Mouse (Mus musculus): Measurements from ENCODE around the gene Gm11236. TPM values are rescaled to one million over a fixed set of nuclear protein-coding genes. Genes with fewer than 3 reads are reported as not detected.
A peak's percentile ranks its signal among the peaks of the same experiment; 100 is the strongest.
"Not testable (repeated sequence)": the region's sequence is repeated elsewhere in the genome, so short reads cannot be mapped to it uniquely, and the experiment has no call there.

The Gm11236 gene
- not detected for total RNA-seq (2021)
- long read RNA-seq, experiment 1, result 0 reads
- long read RNA-seq, experiment 2, result 0 reads

DNA sequence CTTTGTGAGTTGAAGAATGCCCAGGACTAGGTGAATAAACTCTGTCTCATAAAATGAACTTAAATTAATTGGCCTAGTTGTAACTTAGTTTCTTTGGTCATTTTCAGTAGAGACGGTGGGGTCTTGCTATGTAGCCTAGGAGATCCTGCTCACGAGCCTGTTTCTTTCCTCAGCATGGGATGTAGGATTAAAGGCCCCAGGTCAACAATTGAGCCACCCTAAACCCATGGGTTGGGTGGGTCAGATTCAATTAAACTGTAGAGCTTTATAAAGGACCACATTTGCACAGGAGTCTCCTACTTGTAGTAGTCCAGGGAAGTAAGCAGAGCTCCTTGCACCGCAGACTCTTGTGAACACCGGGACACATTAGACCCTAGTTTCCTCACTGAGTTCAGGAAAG is at the start of gene Gm11236:
TSS of gene Gm11236 (plus strand) at position 301 of the 400 bp plus-strand sequence.
- H3K27ac ChIP-seq; DNase-seq; H3K4me3 ChIP-seq; intact Hi-C loops (cut with DNase I): not testable (repeated sequence)

DNA sequence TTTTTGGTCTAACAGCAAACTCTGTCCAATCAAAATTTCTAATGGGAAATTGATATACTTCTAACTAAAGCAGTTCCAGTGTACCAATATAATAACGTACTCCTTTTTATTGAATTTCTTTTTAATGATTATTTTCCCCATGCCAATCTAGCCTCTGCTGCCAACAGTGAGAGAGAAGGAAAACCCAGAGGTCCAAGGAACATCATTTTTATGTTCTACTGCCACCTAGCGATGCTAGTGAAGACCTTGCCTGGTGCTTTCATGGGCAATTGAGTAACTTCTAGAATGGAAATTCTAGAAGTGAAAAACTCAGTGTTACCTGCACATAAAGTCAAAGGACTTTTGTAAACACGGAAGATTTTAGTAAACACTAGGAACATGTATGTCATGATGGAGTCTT is 38.7 kb upstream of the Gm11236 start:
- no peak for DNase-seq
- Histone ChIP-seq H3K4me3 (no peak overlapping the region), H3K27ac (no peak overlapping the region)
- peak; percentile 39 for TF ChIP-seq CTCF (IDR thresholded peaks at IDR 0.05)
- intact Hi-C loops (cut with DNase I), result no loop called here

DNA sequence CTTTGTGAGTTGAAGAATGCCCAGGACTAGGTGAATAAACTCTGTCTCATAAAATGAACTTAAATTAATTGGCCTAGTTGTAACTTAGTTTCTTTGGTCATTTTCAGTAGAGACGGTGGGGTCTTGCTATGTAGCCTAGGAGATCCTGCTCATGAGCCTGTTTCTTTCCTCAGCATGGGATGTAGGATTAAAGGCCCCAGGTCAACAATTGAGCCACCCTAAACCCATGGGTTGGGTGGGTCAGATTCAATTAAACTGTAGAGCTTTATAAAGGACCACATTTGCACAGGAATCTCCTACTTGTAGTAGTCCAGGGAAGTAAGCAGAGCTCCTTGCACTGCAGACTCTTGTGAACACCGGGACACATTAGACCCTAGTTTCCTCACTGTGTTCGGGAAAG is 30.3 kb upstream of the Gm11236 start, which contains the start of gene Gm11238:
TSS of gene Gm11238 (plus strand) at position 301 of the 400 bp plus-strand sequence.
- H3K27ac ChIP-seq; DNase-seq; intact Hi-C loops (cut with DNase I); H3K4me3 ChIP-seq: not testable (repeated sequence)

DNA sequence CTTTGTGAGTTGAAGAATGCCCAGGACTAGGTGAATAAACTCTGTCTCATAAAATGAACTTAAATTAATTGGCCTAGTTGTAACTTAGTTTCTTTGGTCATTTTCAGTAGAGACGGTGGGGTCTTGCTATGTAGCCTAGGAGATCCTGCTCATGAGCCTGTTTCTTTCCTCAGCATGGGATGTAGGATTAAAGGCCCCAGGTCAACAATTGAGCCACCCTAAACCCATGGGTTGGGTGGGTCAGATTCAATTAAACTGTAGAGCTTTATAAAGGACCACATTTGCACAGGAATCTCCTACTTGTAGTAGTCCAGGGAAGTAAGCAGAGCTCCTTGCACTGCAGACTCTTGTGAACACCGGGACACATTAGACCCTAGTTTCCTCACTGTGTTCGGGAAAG is 15.2 kb upstream of the Gm11236 start, which contains the start of gene Gm11237:
TSS of gene Gm11237 (plus strand) at position 301 of the 400 bp plus-strand sequence.
- H3K27ac ChIP-seq; H3K4me3 ChIP-seq; DNase-seq; intact Hi-C loops (cut with DNase I): not testable (repeated sequence)

DNA sequence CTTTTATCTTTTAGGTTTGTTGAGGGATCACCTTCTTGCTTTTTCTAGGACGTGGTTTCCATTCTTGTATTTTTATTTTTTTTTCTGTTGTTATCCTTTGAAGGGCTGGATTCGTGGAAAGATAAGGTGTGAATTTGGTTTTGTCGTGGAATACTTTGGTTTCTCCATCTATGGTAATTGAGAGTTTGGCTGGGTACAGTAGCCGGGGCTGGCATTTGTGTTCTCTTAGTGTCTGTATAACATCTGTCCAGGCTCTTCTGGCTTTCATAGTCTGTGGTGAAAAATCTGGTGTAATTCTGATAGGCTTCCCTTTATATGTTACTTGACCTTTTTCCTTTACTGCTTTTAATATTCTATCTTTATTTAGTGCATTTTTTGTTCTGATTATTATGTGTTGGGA is 23.9 kb downstream of the Gm11236 start:
- peak; percentile 6 for DNase-seq
- H3K4me3 ChIP-seq; H3K27ac ChIP-seq; intact Hi-C loops (cut with DNase I): not testable (repeated sequence)

DNA sequence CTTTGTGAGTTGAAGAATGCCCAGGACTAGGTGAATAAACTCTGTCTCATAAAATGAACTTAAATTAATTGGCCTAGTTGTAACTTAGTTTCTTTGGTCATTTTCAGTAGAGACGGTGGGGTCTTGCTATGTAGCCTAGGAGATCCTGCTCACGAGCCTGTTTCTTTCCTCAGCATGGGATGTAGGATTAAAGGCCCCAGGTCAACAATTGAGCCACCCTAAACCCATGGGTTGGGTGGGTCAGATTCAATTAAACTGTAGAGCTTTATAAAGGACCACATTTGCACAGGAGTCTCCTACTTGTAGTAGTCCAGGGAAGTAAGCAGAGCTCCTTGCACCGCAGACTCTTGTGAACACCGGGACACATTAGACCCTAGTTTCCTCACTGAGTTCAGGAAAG is 30.1 kb downstream of the Gm11236 start, which contains the start of gene Gm11239:
TSS of gene Gm11239 (plus strand) at position 301 of the 400 bp plus-strand sequence.
- H3K27ac ChIP-seq; H3K4me3 ChIP-seq; DNase-seq; intact Hi-C loops (cut with DNase I): not testable (repeated sequence)

DNA sequence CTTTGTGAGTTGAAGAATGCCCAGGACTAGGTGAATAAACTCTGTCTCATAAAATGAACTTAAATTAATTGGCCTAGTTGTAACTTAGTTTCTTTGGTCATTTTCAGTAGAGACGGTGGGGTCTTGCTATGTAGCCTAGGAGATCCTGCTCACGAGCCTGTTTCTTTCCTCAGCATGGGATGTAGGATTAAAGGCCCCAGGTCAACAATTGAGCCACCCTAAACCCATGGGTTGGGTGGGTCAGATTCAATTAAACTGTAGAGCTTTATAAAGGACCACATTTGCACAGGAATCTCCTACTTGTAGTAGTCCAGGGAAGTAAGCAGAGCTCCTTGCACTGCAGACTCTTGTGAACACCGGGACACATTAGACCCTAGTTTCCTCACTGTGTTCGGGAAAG is 45.3 kb downstream of the Gm11236 start, which contains the start of gene Gm428:
TSS of gene Gm428 (plus strand) at position 301 of the 400 bp plus-strand sequence.
- H3K27ac ChIP-seq; DNase-seq; intact Hi-C loops (cut with DNase I); H3K4me3 ChIP-seq: not testable (repeated sequence)

Other genes starting within 250 kb of the Gm11236 start
- not detected for gene Gm11487, start 233.0 kb upstream of the Gm11236 start, total RNA-seq (2021)
- not detected for gene Gm11238, start 30.2 kb upstream of the Gm11236 start, total RNA-seq (2021)
- gene Gm11237, start 15.1 kb upstream of the Gm11236 start, total RNA-seq (2021), result not detected
- not detected for gene Gm11239, start 30.2 kb downstream of the Gm11236 start, total RNA-seq (2021)
- gene Gm428, start 45.4 kb downstream of the Gm11236 start, total RNA-seq (2021), result not detected
- not detected for gene Rasef, start 152.9 kb downstream of the Gm11236 start, total RNA-seq (2021)
- gene Gm11758, start 238.1 kb downstream of the Gm11236 start, total RNA-seq (2021), result not detected